Mouse (Mus musculus) stomach, embryonic 16.5 days (tissue): ENCODE results near the gene Eea1. TPM values are rescaled to one million over a fixed set of nuclear protein-coding genes. Genes with fewer than 3 reads are reported as not detected.
"Not testable (repeated sequence)": the region's sequence is repeated elsewhere in the genome, so short reads cannot be mapped to it uniquely, and the experiment has no call there.

Source experiments
- ATAC-seq: fragments of 200-750 bp; cut with Nextera tagmentation; 2 replicates; pipeline ENCODE4 v1.8.0; 2017; ENCODE audit warnings: moderate number of reproducible peaks, moderate TSS enrichment; ENCODE audit not compliant: insufficient read depth, low FRiP score
- H3K27ac ChIP-seq: fragments of 300-500 bp; sonication (generic); 2 replicates; pipeline ENCODE4 v1.5.1; 2014; ENCODE audit warnings: low read length
- H3K27me3 ChIP-seq: fragments of 300-500 bp; sonication (generic); 2 replicates; pipeline ENCODE4 v1.6.1; 2014; ENCODE audit warnings: low read length, control low read depth, mixed read lengths; ENCODE audit not compliant: control insufficient read depth, insufficient read depth
- H3K36me3 ChIP-seq: fragments of 300-500 bp; sonication (generic); 2 replicates; pipeline ENCODE4 v1.6.1; 2014; ENCODE audit warnings: low read length; ENCODE audit not compliant: control insufficient read depth, insufficient read depth
- H3K4me1 ChIP-seq: fragments of 300-500 bp; sonication (generic); 2 replicates; pipeline ENCODE4 v1.6.1; 2014; ENCODE audit warnings: low read length, control low read depth, mixed read lengths; ENCODE audit not compliant: control insufficient read depth, insufficient read depth
- H3K4me2 ChIP-seq: fragments of 300-500 bp; sonication (generic); 2 replicates; pipeline ENCODE4 v1.6.1; 2014; ENCODE audit warnings: low read depth, low read length, mixed read lengths
- H3K4me3 ChIP-seq: fragments of 300-500 bp; sonication (generic); replicated peaks from 2 replicates; pipeline ENCODE4 v1.5.1; 2014; ENCODE audit warnings: mild to moderate bottlenecking, low read length
- H3K9ac ChIP-seq: fragments of 300-500 bp; sonication (generic); 2 replicates; pipeline ENCODE4 v1.6.1; 2014; ENCODE audit warnings: low read length
- H3K9me3 ChIP-seq: fragments of 300-500 bp; sonication (generic); replicated peaks from 2 replicates; pipeline ENCODE4 v1.6.1; 2016; ENCODE audit warnings: low read length, control low read depth; ENCODE audit not compliant: control insufficient read depth
- WGBS: fragments of 180-500 bp; shearing (Covaris S2); extraction: QIAGEN DNeasy Blood & Tissue Kit; methylation state at CpG from one replicate; pipeline ENCODE4 v1.1.7; 2014; 5-methylcytosine and 5-hydroxymethylcytosine counted together
- polyA plus RNA-seq: library from polyadenylated mRNA; unstranded; fragments of >200 nt; fragmentation: Nextera tagmentation; extraction: Ambion mirVana; gene quantifications from 2 replicates; pipeline ENCODE4 v1.2.1, GENCODE M21; 2015

Gene Eea1
- polyA plus RNA-seq, 1 experiment from 2014 or later = 18.1 TPM

- Histone ChIP-seq H3K4me2 (no peak overlapping the region), H3K4me1 (0 out of 2 replicates have a peak, but pooled peaks cover 2% of the 10 kb centered on the region), H3K27me3 (no peaks in the 10 kb centered on the region), H3K4me3 (no peak overlapping the region), H3K9ac (no peak overlapping the region), H3K27ac (no peak overlapping the region), H3K9me3 (no peaks in the 10 kb centered on the region), H3K36me3 (no peaks in the 10 kb centered on the region)
- no peak for ATAC-seq
- WGBS = 43% methylated on average over 4 of the region's 4 CpGs
Measured at GRCm38 (mm10) chr10:96075403-96075802, 135.0 kb downstream of the Eea1 start.

GRCm38 (mm10) chr10:96075880-96076279 is 135.4 kb downstream of the Eea1 start:
- H3K9ac ChIP-seq = no peak overlapping the region
- no peaks in the 10 kb centered on the region for H3K27me3 ChIP-seq
- H3K27ac ChIP-seq = 0 out of 2 replicates have a peak overlapping the region, but pooled peaks have one; percentile 49
- WGBS = 17% methylated on average over 7 of the region's 7 CpGs
- 0 out of 2 replicates have a peak, but pooled peaks cover 2% of the 10 kb centered on the region for H3K4me1 ChIP-seq
- no peaks in the 10 kb centered on the region for H3K9me3 ChIP-seq
- no peak overlapping the region for H3K4me2 ChIP-seq
- no peaks in the 10 kb centered on the region for H3K36me3 ChIP-seq
- ATAC-seq = no peak
- no peak overlapping the region for H3K4me3 ChIP-seq

- no peak overlapping the region for H3K4me2 ChIP-seq
- WGBS = 74% methylated on average over 3 of the region's 3 CpGs
- H3K27ac ChIP-seq = no peak overlapping the region
- no peaks in the 10 kb centered on the region for H3K9me3 ChIP-seq
- H3K27me3 ChIP-seq = no peaks in the 10 kb centered on the region
- no peak for ATAC-seq
- 0 out of 2 replicates have a peak, but pooled peaks cover 2% of the 10 kb centered on the region for H3K4me1 ChIP-seq
- no peak overlapping the region for H3K9ac ChIP-seq
- no peaks in the 10 kb centered on the region for H3K36me3 ChIP-seq
- H3K4me3 ChIP-seq = no peak overlapping the region
Measured at GRCm38 (mm10) chr10:96076461-96076860, 136.0 kb downstream of the Eea1 start.

DNA sequence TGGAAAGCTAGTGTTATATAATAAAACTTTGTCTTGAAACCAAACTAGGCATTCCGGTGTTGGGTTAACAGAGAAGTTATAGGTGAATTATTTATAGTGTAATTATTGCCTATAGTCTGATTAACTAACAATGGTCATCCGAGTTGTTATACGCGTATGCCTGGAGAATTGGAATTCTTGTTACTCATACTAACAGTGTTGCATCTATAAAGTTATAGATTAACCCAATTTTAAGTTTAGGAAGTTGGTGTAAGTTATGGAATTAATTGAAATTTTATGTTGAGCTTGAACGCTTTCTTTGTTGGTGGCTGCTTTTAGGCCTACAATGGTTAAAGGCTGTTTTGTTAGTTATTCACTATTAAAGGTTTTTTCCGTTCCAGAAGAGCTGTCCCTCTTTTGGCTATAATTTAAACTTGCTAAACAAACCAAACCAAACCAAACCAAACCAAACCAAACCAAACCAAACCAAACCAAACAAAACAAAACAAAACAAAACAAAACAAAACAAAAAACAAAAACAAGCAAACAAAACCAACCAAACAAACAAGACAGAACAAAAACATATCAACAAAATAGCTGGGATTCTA is 137.1 kb downstream of the Eea1 start:
- WGBS = 89% methylated on average over 6 of the region's 6 CpGs

DNA sequence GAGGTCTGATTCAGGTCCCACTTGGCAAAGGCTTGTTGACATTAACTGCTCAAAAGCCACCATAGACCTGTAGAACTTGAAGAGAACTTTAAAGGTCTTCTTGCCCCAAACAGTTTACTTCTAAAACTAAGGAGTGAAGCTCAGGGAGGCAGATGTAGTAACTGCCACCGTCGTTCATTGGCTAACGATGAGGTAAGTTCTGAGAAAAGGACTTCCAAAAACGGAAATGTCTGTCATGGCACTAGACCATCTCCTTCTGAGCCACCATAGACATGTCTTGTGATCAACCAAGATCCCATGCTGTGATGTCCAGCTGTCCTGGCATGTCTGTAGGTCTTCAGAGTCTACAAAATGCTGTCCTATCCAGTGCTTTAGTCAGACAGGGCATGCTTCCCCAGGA is 139.4 kb downstream of the Eea1 start:
- H3K4me2 ChIP-seq = no peak overlapping the region
- 94% methylated on average over 4 of the region's 4 CpGs for WGBS
- H3K9ac ChIP-seq = no peak overlapping the region
- no peak overlapping the region for H3K27ac ChIP-seq
- no peaks in the 10 kb centered on the region for H3K9me3 ChIP-seq
- 0 out of 2 replicates have a peak, but pooled peaks cover 2% of the 10 kb centered on the region for H3K4me1 ChIP-seq
- H3K36me3 ChIP-seq = no peaks in the 10 kb centered on the region
- ATAC-seq = no peak
- H3K4me3 ChIP-seq = no peak overlapping the region
- no peaks in the 10 kb centered on the region for H3K27me3 ChIP-seq

More for the DNA sequence above, 137.1 kb downstream of the Eea1 start:
- H3K27ac ChIP-seq, H3K9me3 ChIP-seq, H3K4me2 ChIP-seq, H3K27me3 ChIP-seq, H3K36me3 ChIP-seq, H3K9ac ChIP-seq, H3K4me1 ChIP-seq, H3K4me3 ChIP-seq: not testable (repeated sequence)
- ATAC-seq = peak; percentile 100

DNA sequence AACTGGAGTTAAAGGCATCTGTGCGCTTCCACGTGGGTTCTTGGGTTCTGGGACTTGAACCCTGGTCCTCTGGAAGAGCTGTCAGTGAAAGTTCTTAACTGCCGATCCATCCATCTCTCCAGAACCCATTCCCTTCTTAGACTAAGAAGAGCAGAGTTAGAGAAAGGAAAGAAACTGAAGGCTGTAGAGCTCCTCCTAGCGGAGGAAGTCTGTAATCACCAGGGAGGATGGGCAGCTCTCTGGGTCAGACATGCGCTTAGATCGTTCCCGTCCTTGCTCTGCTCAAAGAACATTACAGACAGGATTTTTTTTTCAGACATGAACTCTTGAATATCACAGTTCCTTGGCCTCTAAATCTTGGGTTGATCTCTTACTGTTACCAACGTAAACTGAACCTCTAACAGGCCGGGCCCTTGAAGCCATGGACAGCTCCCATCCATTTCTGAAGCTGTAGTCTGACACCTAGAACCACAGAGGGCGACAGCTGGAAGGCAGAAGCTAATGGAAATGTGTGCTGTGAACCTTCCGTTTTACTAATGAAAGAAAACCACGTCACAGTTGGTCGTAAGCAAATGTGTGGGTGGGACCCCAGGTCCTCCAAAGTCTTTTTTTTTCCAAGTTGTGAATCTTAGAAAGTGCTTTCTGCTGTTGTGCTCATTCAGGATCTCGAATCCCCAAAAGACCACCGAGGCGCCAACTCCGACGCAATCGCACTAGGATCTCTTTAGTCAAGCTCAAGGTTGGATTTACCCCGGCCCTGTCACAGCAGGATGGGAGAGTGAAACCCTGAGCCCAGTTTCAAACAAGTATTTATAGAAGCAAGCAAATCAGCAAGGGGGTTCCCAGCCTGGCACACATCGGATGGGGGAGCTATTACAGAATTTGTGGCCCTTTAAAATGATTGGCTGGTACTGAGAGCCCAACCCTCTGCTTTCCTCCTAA is 140.3 kb downstream of the Eea1 start:
- Histone ChIP-seq H3K27me3 (no peaks in the 10 kb centered on the region), H3K27ac (no peak overlapping the region), H3K4me3 (no peak overlapping the region), H3K36me3 (no peaks in the 10 kb centered on the region), H3K9me3 (no peaks in the 10 kb centered on the region), H3K4me2 (no peak overlapping the region), H3K9ac (no peak overlapping the region), H3K4me1 (0 out of 2 replicates have a peak, but pooled peaks cover 2% of the 10 kb centered on the region)
- ATAC-seq = no peak
- WGBS = 56% methylated on average over 21 of the region's 21 CpGs

DNA sequence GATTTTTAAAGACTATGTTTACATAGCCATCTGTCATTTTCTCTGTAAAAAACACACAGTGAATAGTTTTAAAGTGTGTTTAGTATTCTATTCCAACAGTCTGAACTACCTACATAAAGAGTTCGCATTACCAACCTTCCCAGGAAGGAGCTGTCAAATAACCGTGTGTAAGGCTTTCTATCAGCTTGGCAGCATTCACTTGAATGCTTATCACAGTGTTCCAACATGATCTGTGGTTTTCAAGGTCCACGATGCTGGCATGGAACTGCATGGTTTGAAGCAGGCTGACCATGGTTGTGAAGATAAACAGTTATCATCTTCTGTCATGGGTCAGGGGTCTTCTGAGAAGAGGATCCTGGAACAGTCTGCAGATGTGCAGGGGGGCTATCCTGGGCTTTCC is 141.8 kb downstream of the Eea1 start:
- no peaks in the 10 kb centered on the region for H3K27me3 ChIP-seq
- no peak overlapping the region for H3K4me3 ChIP-seq
- WGBS = 51% methylated on average over 3 of the region's 3 CpGs
- no peak overlapping the region for H3K9ac ChIP-seq
- H3K4me2 ChIP-seq = no peak overlapping the region
- H3K4me1 ChIP-seq = no peaks in the 10 kb centered on the region
- no peaks in the 10 kb centered on the region for H3K9me3 ChIP-seq
- no peak for ATAC-seq
- no peak overlapping the region for H3K27ac ChIP-seq
- no peaks in the 10 kb centered on the region for H3K36me3 ChIP-seq

- ATAC-seq = no peak
Measured at GRCm38 (mm10) chr10:96089744-96090143, 149.3 kb downstream of the Eea1 start.

GRCm38 (mm10) chr10:96090388-96090787 is 149.9 kb downstream of the Eea1 start:
- ATAC-seq = no peak
- Histone ChIP-seq H3K4me3 (no peak overlapping the region), H3K4me2 (no peak overlapping the region), H3K9me3 (no peaks in the 10 kb centered on the region), H3K36me3 (no peaks in the 10 kb centered on the region), H3K27ac (no peak overlapping the region), H3K9ac (no peak overlapping the region), H3K27me3 (no peaks in the 10 kb centered on the region), H3K4me1 (no peaks in the 10 kb centered on the region)
- WGBS = 83% methylated on average over 3 of the region's 3 CpGs

More at GRCm38 (mm10) chr10:96089744-96090143, 149.3 kb downstream of the Eea1 start:
- Histone ChIP-seq H3K27ac (no peak overlapping the region), H3K27me3 (no peaks in the 10 kb centered on the region), H3K36me3 (no peaks in the 10 kb centered on the region), H3K9me3 (no peaks in the 10 kb centered on the region), H3K4me1 (no peaks in the 10 kb centered on the region), H3K4me3 (no peak overlapping the region), H3K4me2 (no peak overlapping the region), H3K9ac (no peak overlapping the region)
- WGBS = 58% methylated on average over 1 of the region's 1 CpGs
